Mouse (Mus musculus) monocyte, adult 2 months (primary cell): ENCODE measurements around the gene Slc17a7.
"Not testable (repeated sequence)": the region's sequence is repeated elsewhere in the genome, so short reads cannot be mapped to it uniquely, and the experiment has no call there.

Experiments
- DNase-seq, 2 experiments: peaks; one replicate each; pipeline ENCODE4 v3.0.0; 2022; ENCODE audit warnings: low spot score in 2 of 2, low read depth in 1 of 2

Slc17a7 gene

GRCm38 (mm10) chr7:45154096-45154992, 9.4 kb upstream of the Slc17a7 start, which contains the start of the genes Pih1d1 and Aldh16a1:
TSS of gene Pih1d1 (plus strand) at chr7:45154303.
TSS of gene Aldh16a1 (minus strand) at chr7:45154584.
- peak; percentile 94 to 97 for DNase-seq

DNA sequence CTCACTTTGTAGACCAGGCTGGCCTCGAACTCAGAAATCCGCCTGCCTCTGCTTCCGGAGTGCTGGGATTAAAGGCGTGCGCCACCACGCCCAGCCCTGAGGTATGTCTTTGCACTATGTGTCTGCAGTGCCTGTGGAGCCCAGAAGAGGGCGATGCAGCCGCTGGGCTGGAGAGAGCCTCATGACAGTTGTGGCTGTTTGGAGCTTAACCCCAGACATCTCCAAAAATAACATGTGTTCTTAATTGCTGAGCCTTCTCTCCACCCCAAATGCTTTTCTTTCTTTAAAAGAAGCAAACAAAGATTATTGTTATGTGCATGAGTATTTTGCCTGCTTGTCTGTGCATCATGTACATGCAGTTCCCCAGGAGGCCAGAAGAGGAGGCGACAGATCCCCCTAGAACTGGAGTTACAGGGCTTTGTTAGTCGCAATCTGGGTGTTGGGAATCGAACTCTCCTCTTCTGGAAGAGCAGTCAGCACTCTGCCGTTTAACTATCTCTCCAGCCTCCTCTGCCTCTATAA, 8.7 kb upstream of the Slc17a7 start:
- peak; percentile 27 to 49 for DNase-seq

GRCm38 (mm10) chr7:45155590-45155989, 8.2 kb upstream of the Slc17a7 start:
- DNase-seq = no peak

DNA sequence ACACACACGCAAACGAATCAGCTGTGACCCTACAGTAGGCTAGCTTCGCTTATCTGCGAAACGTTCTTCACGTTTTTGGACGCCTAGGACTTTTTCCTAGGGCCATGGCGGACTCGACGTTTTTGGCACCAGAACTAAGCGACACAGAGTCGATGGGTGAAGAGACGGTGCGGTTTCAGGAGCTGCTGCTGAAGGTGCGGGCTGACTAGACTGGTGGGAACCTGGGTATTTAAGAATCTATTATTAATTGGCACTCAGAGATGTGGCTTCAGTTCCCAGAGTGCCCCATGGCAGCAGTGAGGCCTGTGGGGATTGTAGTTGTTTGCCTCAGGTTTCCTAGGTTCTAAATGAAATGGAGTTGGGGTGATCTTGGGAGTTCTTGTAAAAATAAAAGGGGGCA, 7.5 kb upstream of the Slc17a7 start:
- no peak for DNase-seq

DNA sequence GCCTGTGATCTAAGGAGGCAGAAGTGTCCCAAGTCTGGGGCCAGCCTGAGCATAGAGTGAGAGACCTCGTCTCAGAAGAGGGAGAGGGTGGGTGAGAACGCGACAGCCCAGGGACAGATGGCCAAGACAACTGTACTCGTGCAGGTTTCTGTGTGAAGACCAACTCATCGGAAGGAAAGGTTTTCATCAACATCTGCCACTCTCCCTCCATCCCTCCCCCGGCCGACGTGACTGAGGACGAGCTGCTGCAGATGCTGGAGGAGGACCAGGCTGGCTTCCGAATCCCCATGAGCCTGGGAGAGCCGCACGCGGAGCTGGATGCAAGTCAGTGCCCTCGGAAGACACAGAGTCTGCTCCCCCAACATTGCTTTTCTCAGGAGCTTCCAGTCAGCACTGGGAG, 6.3 kb upstream of the Slc17a7 start:
- DNase-seq = no peak

GRCm38 (mm10) chr7:45158991-45159390, 4.8 kb upstream of the Slc17a7 start:
- no peak for DNase-seq

GRCm38 (mm10) chr7:45160316-45160800, 3.4 kb upstream of the Slc17a7 start:
- DNase-seq = no peak

GRCm38 (mm10) chr7:45160866-45161265, 2.9 kb upstream of the Slc17a7 start:
- no peak for DNase-seq

DNA sequence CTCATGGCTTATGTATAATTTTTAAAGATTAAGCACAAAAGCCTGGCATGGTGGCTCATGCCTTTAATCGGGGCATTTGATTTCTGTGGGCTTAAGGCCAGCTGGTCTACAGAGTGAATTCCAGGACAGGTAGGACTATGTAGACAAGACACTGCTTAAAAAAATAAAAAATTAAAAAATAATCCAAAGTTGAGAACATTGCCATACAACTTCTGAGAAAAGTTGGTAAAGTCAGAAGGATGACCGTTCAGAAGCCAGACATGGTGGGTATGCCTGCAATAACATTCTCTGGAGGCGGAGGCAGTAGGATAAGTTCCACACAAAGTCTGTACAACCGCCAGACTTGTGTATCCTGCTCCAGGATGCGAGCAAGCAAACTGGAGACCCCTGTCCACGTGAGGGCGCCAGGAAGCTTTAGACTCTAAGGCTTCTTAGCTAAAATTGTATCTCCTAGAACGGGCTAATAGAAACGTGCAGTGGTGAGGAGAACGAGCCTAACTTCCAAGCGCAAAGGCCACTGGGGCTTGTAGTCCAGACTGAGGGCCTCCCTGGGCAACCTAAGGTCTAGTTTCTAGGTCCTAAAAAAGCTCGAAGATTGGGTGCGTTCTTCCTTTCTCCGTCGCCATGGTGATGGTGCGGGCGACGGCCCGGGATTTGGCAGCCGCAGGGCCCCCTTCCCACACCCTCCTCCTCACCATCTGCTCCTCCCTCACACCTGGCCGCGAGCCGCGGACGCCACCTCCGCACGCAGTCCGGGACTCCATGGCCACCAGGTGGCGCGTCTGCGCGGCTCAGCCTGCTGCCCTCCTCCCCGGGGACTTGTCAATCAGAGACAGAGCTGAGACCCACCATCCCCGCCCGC, 1.9 kb upstream of the Slc17a7 start:
- DNase-seq = peak in 1 of 2 experiments; percentile 73

DNA sequence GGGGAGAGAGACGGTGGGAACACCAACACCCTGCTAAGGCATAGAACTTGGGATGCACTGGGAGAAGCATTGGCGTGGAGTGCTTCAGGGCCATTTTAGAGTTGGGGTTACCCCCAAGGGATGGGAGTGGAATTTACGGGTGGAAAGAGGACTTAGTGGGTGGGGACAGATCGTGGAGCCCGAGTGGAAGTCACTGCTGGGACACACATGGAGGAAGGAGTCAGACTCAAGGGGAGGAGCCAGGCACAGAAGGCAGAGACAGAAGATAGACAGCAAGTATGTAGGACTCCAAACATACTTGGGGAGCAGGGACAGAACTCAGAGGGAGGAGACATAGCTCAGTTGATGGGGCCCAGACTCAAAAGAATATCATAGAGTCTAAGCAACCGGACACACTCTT, 1.2 kb upstream of the Slc17a7 start:
- no peak for DNase-seq

DNA sequence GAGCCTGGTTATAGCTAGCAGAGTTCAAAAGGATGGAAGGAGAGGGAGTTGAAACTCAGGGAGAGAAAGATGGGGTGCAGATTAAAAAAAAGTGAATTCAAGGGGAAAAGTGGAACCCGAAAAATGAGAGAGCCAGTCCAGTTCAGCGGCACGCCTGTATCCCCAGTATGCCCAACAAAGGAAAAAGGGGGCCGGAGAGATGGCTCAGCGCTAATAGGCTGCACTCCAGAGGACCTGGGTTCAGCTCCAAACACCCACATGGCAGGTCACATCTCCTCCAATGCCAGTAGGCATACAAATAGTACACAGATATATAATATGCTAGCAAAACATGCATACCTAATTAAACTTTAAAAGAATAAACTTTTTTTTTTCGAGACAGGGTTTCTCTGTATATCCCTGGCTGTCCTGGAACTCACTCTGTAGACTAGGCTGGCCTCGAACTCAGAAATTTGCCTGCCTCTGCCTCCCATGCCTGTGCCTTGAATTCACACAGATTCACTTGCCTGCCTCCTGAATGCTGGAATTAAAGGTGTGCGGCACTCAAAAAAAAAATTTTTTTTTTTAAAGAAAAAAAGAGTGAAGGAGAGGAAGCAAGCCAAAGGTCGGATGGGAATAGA, 643 bp upstream of the Slc17a7 start:
- no peak for DNase-seq

DNA sequence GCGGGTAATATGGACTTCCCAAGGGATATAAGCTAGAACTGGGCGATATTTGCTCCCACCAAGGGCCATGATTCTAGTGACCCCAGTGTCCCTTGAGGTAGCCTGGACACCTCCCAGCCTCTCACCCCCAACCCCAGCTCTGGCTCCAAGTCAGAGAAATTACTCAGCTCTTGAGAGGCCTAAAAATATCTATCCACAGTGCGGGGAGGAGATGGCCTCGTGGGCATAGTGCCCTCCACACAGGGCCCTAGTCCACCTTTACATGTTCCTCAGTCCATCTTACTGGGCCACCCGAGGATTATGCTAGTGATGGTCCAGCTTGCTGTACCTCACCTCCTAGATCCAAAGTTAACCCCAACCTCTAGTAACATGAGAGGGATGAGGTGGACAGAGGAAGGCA, 1.1 kb downstream of the Slc17a7 start:
- DNase-seq = no peak

GRCm38 (mm10) chr7:45165701-45166100, 2.0 kb downstream of the Slc17a7 start:
- DNase-seq = no peak

- DNase-seq = no peak
Observed at GRCm38 (mm10) chr7:45166950-45167401, 3.2 kb downstream of the Slc17a7 start.

- DNase-seq = no peak
Observed at GRCm38 (mm10) chr7:45167761-45168445, 4.2 kb downstream of the Slc17a7 start.

DNA sequence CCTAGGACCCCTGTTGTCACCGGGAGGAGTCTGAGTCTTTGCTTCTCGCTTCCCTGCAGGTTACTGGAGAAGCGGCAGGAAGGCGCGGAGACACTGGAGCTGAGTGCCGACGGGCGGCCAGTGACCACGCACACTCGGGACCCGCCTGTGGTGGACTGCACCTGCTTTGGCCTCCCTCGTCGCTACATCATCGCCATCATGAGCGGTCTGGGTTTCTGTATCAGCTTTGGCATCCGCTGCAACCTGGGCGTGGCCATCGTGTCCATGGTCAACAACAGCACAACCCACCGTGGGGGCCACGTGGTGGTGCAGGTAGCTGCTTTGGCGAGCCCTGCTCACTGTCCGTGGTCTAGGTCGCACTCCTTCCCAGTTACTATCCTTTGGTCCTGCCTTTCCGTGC, 4.9 kb downstream of the Slc17a7 start:
- no peak for DNase-seq

DNA sequence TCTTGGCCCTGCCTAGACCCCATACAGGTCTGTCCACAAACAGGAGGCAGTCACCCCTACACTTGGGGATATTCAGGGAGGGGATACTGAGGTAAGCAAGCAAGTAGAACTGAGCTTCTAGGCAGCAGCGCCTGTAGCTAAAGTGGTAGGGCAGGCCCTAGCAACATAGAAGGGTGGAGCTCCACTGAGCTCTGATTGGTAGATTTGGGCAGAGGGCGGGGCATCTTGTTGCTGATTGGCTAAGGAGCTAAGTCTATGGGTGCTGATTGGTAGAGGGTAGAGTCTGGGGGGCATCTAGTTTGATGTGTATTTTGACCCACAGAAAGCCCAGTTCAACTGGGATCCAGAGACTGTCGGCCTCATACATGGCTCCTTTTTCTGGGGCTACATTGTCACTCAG, 5.7 kb downstream of the Slc17a7 start:
- DNase-seq = no peak

DNA sequence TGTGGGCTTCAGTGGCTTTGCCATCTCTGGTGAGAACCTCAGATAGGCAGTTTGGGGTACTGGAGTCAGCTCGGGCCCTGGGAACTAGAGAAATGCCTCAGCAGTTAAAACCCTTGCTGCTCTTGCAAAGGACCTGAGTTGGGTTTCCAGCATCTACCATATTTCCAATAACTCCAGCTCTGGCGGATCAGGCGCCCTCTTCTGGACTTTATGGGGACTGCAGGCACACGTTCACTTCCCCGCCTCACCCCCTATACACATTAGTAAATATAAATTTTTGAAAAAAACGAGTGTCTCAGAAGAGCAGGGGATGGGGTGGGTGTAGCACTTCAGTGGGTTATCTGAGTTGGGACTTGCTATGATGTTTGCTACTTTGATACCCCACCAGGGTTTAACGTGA, 9.2 kb downstream of the Slc17a7 start:
- no peak for DNase-seq

DNA sequence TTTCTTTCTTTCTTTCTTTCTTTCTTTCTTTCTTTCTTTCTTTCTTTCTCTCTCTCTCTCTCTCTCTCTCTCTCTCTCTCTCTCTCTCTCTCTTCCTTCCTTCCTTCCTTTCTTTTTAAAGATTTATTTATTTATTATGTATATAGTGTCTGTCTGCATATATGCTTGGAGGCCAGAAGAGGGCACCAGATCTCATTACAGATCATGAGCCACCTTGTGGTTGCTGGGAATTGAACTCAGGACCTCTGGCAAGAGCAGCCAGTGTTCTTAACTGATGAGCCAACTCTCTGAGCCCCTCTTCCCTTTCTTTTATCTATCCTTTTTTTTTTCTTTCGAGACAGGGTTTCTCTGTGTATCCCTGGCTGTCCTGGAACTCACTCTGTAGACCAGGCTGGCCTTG, 10.0 kb downstream of the Slc17a7 start:
- DNase-seq = not testable (repeated sequence)

DNA sequence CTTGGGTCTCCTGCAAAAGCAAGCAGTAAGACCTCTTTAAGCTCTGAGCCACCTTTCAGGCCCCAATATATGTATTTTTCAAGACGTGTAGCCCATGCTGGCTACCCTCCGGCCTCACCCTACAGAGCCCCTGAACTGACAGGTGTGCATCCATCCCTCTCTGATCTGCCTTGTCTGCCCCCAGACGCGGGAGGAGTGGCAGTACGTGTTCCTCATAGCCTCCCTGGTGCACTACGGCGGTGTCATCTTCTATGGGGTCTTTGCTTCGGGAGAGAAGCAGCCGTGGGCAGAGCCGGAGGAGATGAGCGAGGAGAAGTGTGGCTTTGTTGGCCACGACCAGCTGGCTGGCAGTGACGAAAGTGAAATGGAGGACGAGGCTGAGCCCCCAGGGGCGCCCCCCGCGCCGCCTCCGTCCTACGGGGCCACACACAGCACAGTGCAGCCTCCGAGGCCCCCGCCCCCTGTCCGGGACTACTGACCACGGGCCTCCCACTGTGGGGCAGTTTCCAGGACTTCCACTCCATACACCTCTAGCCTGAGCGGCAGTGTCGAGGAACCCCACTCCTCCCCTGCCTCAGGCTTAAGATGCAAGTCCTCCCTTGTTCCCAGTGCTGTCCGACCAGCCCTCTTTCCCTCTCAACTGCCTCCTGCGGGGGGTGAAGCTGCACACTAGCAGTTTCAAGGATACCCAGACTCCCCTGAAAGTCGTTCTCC, 11.0 kb downstream of the Slc17a7 start:
- DNase-seq = no peak
